Mouse (Mus musculus): ENCODE measurements around the gene Enoph1.
A peak's percentile ranks its signal among the peaks of the same experiment; 100 is the strongest.

Enoph1 gene

DNA sequence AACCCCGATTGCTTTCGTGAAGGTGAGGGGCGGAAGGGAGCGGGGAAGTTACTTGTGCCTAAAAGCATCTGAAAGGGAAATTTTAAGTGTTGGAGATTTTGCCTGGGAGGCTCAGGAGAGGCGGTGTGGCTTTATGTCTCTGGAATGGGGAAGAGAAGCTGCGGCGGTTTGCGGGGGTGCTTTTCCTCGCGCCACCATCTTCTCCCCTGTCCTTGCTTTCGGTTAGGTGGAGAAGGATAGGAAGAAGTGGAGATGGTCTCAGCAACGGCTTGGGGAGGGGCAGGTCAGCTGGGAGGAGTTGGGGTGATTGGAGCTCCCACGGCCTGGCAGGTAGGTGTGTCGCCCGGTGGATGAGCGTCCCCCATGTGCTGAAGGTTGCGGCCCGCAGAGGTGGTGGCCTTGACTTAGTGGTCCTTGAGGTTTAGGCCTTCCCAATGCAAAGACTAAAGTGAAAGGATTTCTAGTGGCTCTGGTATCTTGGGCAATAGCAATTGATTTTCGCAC is 548 bp downstream of the Enoph1 start:
- DNase-seq (ENCODE audit: low spot score): no peak

DNA sequence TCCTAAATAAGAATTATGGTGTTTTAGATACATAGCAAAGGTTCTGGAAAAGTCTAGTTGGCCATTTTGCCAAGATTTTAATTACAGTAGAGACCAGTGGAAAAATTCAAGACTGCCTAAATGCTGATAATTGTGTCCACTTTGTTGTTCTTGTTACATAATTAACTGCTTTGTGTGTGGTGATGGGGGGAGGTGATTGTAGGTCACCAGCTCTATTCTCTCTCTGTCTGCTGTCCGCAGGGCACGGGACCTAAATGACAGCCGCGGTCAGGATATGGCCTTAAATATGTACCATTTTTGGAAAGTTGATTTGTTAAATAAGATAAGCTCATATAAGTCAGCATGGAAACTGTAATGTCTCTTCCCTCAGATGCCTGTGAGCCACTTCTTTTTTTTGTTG is 1.5 kb downstream of the Enoph1 start:
- no peak for DNase-seq (ENCODE audit: low spot score)

DNA sequence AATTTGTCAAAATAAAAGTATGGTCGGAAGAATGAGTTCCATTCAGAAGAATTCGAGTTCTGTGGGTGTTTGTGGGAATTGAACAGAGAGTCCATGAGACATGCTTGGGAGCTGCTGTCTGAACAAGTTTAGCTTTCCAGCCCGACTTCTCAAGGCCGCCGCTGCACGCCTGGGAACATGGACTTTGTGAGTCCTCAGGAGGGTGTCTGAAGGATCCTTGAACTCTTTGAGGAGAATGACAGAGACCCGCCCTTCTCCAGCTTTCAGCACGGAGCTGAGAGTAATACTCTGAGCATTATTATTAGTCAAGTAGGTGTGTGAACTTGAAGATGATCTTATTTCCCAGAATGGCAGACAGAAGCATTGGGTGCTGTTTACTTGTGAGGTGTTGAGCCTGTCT is 2.7 kb downstream of the Enoph1 start:
- DNase-seq (ENCODE audit: low spot score): no peak

DNA sequence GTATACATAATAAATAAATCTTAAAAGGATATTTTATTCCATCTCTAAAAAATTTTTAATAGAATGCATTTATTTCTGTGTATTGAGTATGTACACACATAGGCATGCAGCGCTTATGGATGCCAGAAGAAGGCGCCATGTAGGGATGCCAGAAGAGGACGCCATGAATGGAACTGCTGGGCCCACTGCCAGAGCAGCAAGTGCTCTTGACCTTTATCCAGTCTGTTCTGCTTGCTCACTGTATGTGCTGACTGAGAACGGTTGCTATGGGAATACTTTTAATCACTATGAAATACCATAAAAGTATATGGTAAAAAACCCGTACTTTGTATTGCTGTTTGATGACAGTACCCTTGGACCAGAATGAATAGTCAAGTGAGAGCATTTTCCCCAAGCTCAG is 3.6 kb downstream of the Enoph1 start:
- no peak for DNase-seq (ENCODE audit: low spot score)

DNA sequence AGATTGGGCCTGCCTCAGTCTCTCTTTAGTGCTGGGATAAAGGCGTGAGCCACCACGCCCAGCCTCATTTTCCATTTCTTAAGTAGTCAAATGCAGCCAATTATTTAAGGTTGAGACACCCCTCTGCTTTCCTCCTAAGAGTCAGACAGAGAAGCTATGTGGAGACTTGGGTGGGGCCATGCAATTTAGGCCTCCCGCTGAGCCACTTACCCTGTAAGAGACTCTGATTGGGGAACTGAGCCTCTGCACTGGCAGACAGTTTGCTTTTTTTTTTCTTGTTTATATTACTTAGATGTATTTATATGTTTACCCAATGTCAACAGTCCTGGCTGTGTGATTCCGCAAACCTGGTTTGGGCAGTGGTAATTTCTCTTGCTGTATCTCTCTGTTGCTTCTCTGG is 4.2 kb downstream of the Enoph1 start:
- DNase-seq (ENCODE audit: low spot score): no peak

DNA sequence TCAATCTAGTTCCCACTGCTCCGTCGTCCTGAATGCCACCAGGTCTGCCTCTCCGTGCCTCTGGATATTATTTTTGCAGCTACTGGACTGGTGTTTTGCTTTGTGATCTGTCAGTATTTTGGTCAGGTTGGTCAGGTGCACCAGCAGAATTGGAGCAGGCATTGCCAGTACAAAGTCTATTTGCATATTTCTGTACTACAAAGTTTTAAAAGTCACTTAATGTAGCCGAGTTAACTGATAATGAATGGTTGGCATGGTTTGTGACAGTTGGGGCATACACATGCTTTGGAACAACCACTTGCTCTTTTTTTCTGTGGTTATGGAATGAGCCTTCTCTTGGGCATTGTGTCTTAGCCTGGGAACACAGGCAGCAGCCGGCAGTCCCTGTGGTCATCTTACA is 4.8 kb downstream of the Enoph1 start:
- no peak for DNase-seq (ENCODE audit: low spot score)

DNA sequence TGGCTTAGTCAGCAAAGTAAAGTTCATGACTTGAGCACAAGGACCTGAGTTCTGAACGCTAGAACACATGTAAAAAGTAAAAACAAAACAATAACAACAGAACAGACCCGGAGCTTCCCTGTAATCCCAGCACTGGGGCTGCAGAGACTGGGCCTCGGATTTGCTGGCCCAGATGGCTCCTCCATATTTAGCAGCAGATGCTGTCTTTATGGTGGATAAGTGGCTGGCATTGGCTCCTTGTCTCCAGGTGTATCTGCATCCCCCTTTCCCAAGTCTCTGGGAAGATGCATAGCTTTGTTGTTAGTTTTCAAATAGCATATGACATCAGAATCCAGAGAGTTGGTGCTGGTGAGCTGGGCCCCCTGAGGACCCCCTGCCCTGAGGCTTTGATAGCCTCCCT is 6.3 kb downstream of the Enoph1 start:
- no peak for DNase-seq (ENCODE audit: low spot score)

DNA sequence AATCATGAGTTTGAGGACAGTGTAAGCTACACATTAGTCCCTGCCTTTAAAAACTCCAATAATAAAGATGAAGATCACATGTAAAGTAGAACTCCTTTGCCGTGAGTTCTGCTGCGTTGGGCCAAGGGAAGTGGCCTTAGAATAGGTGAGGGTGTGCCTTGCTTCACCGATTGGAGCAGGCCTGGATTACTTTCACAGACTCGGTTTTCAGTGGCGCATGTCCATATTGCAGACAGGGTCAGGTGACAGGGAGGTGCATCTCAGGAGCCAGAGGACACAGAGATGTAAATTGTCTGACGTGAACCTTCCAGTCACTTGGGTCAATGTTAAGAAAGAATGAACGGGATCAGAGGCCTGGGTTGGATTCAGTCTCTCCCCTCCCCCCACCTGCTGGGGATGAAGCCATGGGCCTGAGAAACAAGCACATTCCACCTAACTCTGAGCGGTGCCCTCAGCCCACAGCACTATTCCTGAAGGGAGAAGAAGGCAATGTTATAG is 7.4 kb downstream of the Enoph1 start:
- no peak for DNase-seq (ENCODE audit: low spot score)

DNA sequence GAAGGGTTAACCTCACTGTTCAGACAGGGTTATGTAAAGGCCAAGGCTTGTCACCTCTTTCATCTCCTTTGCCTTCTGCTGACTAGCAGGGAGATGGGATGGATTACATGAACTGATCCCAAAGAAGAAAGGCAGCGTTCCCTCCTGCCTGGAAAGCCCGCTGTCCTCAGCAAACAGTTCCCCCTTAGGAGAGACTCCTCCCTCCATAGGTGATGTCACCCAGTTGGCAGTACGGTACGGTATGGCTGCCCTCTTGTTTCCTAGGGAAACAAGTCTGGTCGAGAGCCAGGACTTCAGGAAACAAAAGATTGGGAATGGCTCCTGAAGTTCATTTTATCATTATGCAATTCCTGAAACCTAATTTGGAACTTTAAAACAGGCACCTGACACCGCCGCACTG is 8.1 kb downstream of the Enoph1 start:
- DNase-seq (ENCODE audit: low spot score): no peak

DNA sequence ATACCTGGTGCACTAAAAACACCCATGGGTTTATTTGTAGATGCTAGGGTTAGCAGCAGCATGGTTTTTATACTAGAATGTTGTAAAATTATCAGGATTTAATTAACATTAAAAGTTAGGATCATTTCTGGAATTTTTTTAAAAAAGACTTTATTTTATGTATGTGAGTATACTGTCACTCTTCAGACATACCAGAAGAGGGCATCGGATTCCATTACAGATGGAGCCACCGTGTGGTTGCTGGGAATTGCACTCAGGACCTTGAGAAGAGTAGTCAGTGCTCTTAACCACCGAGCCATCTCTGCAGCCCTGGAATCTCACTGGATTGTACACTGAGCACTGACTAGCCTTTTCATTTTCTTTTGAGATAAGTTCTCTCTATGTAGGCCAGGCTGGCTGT is 10.1 kb downstream of the Enoph1 start:
- no peak for DNase-seq (ENCODE audit: low spot score)

DNA sequence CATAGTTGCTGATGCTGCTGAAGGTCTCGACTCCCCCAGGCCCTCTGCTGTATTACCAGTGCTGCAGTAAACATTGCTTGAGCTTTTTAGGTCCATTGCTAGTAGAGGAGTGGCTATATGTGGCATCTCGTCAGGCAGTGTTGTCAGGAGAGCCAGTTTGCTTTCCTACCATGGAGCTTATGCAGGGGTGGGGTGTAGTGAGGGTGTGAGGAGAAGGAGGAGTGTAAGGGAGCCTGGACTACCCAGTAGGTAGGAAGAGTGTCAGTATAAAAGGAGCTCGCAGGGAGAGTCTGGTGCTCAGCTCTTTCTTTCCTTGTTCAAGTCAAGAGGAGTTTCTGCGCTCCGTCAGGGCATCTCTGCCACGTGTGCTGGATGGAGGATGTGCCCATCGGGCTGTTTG is 12.9 kb downstream of the Enoph1 start:
- DNase-seq (ENCODE audit: low spot score): no peak

DNA sequence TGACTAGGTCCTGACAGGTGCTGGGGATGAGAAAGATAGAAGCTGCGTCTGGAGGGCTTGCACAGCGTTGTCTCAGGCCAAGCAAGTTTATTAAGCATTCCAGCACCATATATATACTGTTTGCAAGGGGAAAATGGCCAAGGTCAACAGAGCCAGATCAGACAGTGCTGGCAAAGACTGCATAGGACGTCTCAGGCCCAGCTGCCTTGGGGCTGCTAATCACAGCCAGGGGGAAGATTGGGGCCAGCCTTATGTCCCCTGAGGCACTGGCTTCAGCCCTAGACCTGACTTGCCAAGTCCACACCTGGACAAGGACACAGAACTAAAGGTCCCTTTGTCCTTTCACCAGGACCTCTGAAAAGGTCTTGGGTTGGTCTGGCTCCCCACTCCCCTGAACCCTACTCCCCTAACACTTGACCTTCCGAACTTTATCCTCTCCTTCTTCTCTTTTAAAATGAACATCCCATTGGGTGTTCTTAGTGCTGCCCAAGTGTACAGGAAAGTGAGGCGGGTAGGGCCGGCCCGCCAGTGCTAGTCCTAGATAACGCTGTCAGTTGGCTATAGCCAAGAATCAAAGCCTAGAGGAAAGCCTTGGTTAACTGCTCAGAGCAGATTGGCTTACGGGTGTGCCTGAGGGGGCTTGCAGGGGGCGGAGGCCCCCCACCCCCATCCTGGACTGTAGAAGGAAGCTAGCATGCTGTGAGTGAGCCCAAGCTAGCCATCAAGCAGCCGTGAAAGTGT is 15.2 kb downstream of the Enoph1 start:
- DNase-seq (ENCODE audit: low spot score): no peak

DNA sequence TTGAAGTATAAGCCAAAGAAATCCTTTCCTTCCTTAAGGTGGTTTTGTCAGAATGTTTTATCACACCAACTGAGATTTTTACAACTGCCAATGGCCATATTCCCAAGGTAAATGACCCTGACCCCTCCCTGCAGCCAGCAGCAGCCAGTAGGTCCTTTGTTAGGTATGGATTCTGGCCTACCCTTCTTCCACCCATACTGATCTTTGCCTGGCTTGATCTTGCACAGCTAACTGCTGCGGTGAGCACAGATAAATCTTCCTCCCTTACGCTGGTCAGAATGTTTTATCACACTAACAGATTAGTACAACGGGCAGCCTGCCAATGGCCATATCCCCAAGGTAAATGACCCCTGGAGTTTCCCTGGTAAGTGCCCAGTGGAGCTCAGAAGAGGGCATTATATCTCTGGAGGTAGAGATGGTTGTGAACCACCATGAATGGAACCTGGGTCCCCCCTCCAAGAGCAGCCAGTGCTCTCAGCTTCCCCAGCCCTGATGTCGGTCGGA is 16.1 kb downstream of the Enoph1 start:
- DNase-seq (ENCODE audit: low spot score): no peak

DNA sequence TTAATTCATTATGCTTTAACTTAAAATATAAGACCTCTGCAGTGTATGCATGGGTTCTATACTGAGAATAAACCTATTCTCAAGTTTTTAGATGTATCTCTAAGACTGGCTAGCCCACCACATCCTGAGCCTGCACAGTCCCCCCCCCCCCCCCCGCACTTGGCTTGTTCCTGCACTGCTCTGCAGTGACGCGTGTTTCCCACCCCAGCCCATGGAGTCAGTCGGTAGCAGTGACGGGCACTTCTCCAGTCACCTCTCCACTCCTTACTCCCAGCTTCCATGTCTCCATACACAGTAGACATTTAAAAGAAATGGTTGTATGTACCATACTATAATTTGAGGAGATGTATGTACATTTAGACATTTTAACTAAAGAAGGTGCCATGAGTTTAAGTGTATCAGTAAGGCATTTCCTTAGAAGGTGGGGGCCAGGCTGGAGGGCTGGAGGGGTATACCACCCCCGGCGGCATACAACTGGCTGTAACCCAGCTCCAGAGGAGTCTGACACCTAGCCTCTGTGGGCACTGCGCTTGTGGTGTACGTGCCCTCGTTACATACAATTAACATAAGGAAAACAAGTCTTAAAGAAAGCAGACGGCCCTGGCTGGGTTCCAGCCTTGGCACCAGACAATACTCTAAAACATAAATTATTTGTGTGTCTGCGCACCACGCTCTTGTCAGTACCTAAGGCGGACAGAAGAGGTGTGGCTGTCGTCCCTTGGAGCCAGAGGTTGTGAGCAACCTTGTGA is 17.9 kb downstream of the Enoph1 start:
- no peak for DNase-seq (ENCODE audit: low spot score)

DNA sequence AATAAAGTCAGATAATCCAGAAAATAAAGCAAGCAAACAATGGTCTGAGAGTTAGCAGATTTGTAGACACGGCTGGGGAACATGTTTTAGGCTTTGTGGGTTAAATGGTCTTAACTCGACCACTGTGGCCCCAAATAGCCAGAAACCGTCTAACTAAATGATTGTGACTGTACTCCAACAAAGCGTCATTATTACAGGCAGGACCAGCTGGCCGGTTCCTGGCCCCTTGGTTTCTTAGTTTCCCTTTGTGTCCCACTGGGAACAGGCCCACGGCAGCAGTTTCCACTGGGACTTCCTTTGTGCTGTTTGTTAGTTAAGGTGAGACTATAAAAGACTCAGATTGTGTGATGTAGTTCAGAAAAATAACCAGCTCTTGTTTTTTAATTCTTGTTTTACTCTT is 18.9 kb downstream of the Enoph1 start:
- no peak for DNase-seq (ENCODE audit: low spot score)

DNA sequence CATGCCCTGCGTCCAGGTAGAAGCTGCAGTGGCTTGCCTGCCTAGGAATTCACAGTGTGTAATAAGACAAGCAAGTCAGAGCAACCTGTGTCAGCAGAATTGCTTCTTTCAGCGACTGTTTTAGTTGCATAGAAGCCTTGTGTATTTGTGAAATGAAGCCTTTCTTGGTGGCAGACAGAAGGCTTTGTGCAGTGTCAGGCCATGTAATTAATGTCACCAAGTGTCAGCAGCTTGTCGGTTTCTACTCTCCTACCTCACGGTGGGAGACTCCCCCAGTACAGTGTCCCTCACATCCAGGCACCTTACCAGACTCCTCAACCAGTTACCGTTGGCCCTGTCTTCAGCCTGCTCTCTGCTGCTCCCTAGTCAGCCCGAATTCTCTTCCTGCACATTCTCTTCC is 19.5 kb downstream of the Enoph1 start:
- DNase-seq (ENCODE audit: low spot score): no peak

DNA sequence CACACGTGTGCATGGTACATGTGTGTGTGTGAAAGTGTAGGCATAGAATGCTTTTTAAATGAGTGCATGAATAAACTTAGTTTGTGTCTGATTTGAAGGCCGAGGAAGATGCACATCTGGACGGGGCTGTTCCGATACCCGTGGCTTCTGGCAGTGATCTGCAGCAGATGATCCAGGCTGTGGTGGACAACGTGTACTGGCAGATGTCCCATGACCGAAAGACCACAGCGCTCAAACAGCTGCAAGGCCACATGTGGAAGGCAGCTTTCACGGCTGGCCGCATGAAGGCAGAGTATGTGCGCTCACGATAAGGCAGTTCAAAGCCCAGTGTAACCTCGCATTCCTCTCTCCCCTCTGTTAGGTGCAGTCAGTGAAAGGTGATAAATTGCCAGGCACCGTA is 21.1 kb downstream of the Enoph1 start:
- no peak for DNase-seq (ENCODE audit: low spot score)

DNA sequence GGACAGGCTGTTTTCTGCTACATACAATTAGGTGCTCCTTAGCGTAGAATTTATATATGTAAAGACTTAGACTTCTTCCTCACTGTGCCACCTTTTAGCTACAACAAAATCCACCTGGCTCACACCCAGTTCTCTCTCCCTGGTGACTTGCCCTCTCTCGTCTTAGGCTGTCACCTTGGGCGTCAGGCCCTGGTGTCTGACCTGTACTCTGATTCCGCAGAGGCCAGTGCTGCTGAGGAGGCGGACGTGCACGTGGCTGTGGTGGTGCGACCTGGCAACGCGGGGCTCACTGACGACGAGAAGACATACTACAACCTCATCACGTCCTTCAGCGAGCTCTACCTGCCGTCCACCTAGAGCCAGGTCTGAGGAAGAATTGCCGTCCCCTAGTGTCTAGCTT is 27.8 kb downstream of the Enoph1 start:
- DNase-seq (ENCODE audit: low spot score): no peak

DNA sequence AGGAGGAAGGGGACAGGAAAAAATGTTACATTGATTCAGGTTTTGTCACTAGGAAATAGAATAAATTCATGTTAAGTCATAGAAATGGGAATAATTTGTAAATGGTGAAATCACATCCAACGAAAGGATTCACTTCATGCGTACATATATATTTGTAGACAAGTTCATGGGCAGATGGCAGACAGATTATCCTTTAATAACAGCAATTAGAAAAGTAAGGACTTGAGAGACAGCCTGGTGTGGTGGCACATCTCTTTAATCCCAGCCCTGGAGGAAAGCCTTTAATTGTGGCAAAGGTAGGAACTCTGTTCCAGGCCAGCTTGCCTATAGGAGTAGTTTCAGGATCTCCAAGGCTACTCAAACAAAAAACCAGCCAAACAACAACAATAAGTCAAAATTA is 29.7 kb downstream of the Enoph1 start:
- DNase-seq (ENCODE audit: low spot score): no peak

DNA sequence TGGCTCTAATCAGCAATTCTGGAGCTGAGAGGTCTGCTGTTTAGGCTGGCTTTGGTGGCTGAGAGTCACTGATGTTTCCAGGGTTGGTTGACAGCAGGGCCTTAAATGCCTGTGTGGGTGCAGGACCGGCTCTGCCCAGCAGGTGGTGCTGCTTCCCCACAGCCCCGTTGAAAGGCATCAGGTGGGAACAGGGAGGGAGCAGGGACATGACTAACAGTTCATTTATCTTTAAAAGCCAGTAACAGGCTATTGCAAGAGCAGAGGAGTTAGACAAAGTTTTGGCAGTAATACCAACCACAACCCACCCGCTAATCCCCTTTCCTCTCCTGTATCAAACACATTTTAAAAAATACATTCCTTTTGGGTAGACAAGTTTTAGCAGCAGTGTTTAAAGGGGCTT is 30.5 kb downstream of the Enoph1 start:
- peak; percentile 74 for DNase-seq (ENCODE audit: low spot score)

DNA sequence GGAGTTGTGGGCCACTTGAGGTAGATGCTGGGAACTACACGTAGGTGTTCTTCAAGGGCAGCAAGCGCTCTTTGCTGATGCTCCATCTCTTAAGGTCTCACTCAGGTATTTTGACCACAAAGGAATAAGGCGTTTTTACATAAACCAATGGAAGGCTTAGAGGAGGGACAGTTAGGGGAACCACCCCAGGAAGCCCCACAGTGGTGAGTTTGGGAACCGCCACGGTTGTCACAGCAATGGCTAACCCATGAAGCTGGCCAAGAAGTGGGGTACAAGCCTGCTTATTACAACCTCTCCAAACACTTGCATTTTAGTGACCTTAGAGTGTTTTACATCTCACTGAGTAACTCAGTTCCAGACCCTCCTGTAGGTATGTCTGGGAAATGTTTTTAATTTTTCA is 31.8 kb downstream of the Enoph1 start:
- DNase-seq (ENCODE audit: low spot score): no peak

DNA sequence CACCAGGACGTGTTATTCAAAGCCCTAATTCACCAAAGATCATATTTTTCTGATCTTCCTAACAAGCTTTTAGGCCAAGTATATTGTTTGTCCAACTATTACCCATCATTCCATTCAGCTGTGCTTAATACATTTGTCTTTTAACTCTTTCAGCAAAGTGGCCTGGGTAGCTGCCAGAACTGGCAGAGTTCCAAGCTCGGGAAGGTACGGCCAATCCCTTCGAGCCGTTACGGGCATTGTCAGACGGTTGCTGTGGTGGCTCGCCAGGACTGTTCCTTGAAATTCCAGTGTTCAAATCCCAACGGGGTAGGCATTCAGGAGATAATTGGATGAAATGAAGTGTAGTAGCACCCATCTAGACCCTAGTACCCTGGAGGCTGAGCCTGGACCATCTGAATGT is 32.8 kb downstream of the Enoph1 start:
- no peak for DNase-seq (ENCODE audit: low spot score)

DNA sequence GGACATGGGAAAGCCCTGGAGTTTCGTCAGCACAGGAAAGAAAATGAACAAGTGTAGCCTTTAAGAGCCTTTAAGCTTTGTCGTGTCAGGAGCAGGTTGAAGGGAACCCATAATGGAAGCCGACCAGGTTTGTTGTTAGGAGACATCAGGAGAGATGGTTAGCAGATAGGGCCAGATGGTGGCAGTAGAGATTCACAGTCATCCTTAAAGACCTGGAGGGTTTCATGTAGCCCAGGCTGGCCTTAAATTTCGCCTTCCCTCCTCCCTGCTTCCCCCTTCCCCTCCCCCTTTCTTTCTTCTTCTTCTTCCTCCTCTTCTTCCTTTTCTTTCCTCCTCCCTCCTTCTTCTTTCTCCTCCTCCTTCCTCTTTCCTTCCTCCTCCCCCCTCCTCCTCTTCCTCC is 34.8 kb downstream of the Enoph1 start:
- DNase-seq (ENCODE audit: low spot score): no peak

All from T-cell, adult 2 months (primary cell).